Mouse (Mus musculus) heart, postnatal 25 days (tissue): ENCODE measurements around the gene Lpgat1. TPM values are rescaled to one million over a fixed set of nuclear protein-coding genes. Genes with fewer than 3 reads are reported as not detected.

Source experiments
- DNase-seq: peaks from one replicate; pipeline ENCODE4 v3.0.0; 2022; ENCODE audit warnings: low spot score
- intact Hi-C: fragments of 180-260 bp; cut with DNase I; formaldehyde crosslinking; loops from one replicate; pipeline ENCODE4 v1.15.1; 2025
- total RNA-seq, 2 experiments: library from RNA; stranded (reverse); gene quantifications; 2 replicates each; pipeline ENCODE4 v1.2.3; 2021

Gene Lpgat1
- total RNA-seq, 2 experiments from 2014 or later: 88.1 to 99.8 TPM

DNA sequence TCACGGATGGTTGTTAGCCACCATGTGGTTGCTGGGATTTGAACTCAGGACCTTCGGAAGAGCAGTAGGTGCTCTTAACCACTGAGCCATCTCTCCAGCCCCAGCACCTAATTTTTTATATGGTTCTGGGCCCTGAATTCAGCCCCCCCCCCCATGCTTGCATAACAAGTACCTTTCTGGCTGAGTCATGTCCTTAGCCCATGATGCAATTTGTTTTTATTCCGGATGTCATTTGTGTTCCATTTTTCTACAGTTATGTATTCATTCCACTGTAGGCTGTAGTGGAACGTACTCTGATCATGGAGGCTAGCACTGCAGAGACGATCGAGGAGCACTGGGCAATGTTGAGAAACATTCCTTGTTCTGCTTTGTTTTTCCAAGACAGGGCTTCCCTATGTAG is 115.8 kb downstream of the Lpgat1 start:
- intact Hi-C loops: no loop called here
- DNase-seq: no peak

Other genes with a start within 250 kb of the Lpgat1 start
- under 1 TPM; 0.31 TPM for gene Dtl, start 142.3 kb upstream of the Lpgat1 start, total RNA-seq
- gene Ints7, start 142.2 kb upstream of the Lpgat1 start, total RNA-seq: 10 to 100 TPM; 12.4 to 13.2 TPM
- gene Nek2, start 103.6 kb downstream of the Lpgat1 start, total RNA-seq: under 1 TPM; 0.57 to 0.78 TPM
- 10 to 100 TPM; 18.4 to 25.6 TPM for gene Slc30a1, start 188.9 kb downstream of the Lpgat1 start, total RNA-seq